11 mouse cellular contexts compared by ENCODE assay signal in genomic region chr19:45113791-45114460, GRCm38 (mm10). TPM values are rescaled to one million over a fixed set of nuclear protein-coding genes. Genes with fewer than 3 reads are reported as not detected.
DNase-seq lines count a peak whose midpoint lies in the region; ATAC-seq and TF ChIP-seq lines count a peak whose summit lies in the region.
"Had no signal": no experiment of that assay in that cellular context is flagged by ENCODE, and none has a peak within 500 bp of the region (broad histone marks: within the 10 kb centered on the region; RNA-seq: fewer than 3 reads in every experiment).

No protein-coding gene starts in this region.

- H3K4me3 ChIP-seq in midbrain, embryonic 10.5 days, result peak overlapping the region; percentile 39
- no peak overlapping the region for H3K4me3 ChIP-seq in midbrain, embryonic 16.5 days (ENCODE audit: low read depth, low read length)
- no peak overlapping the region for H3K4me3 ChIP-seq in hindbrain, embryonic 13.5 days
- H3K4me3 ChIP-seq in liver, adult 2 months (ENCODE audit: insufficient read depth, low read depth, low read length), result no peak overlapping the region
- H3K4me3 ChIP-seq: megakaryocyte, embryonic 14.5 days had no signal

- intact Hi-C loops in left cerebral cortex, postnatal 10 days (cut with DNase I), result loop anchor here (10.0 kb wide), 1 partner anchor 51 kb away; no protein-coding TSS in a partner anchor

- peak; percentile 77 for DNase-seq in midbrain, embryonic 10.5 days (ENCODE audit: low spot score)
- DNase-seq in liver, adult 2 months (ENCODE audit: extremely low read depth, low read depth, low spot score), result peak; percentile 81
- peak; percentile 91 for DNase-seq in yolk sac, embryonic 10.5 days (ENCODE audit: low spot score)
- DNase-seq in cerebellum, postnatal 10 days, result no peak
- DNase-seq in left cerebral cortex, postnatal 10 days (ENCODE audit: extremely low spot score in 1 of 2, low spot score in 2 of 2), result no peak
- DNase-seq: cerebellum, adult 2 months; spleen, adult 18-20 months had no signal

- no peak for TF ChIP-seq CTCF in liver, adult 2 months (IDR thresholded peaks at IDR 0.05; ENCODE audit: low read depth, low read length)

- TF ChIP-seq POLR2A in liver, adult 2 months (IDR thresholded peaks at IDR 0.05; ENCODE audit: extremely low read depth, insufficient read depth, low read length), result no peak

- no peak for ATAC-seq in midbrain, embryonic 16.5 days
- ATAC-seq in hindbrain, embryonic 13.5 days (ENCODE audit: low FRiP score), result no peak

- H3K9ac ChIP-seq in midbrain, embryonic 16.5 days (ENCODE audit: low read depth, low read length), result no peak overlapping the region
- H3K9ac ChIP-seq in hindbrain, embryonic 13.5 days, result peak overlapping the region; percentile 46; the same call in 1 of the 2 replicates
- H3K9ac ChIP-seq in liver, adult 2 months (ENCODE audit: low read depth, low read length), result peak overlapping the region; percentile 46

- peaks cover 86% of the 10 kb centered on the region for H3K27me3 ChIP-seq in midbrain, embryonic 10.5 days (ENCODE audit: low read depth, poor library complexity, severe bottlenecking)
- H3K27me3 ChIP-seq in midbrain, embryonic 16.5 days (ENCODE audit: control insufficient read depth, insufficient read depth, low read depth, low read length), result peaks cover 7% of the 10 kb centered on the region
- H3K27me3 ChIP-seq in hindbrain, embryonic 13.5 days, result peaks cover 53% of the 10 kb centered on the region
- H3K27me3 ChIP-seq in liver, adult 2 months (ENCODE audit: control insufficient read depth, insufficient read depth, low read length), result no peaks in the 10 kb centered on the region

- H3K36me3 ChIP-seq in midbrain, embryonic 10.5 days, result no peaks in the 10 kb centered on the region
- H3K36me3 ChIP-seq in midbrain, embryonic 16.5 days (ENCODE audit: control insufficient read depth, insufficient read depth, low read length), result no peaks in the 10 kb centered on the region
- no peaks in the 10 kb centered on the region for H3K36me3 ChIP-seq in hindbrain, embryonic 13.5 days
- H3K36me3 ChIP-seq in liver, adult 2 months (ENCODE audit: control insufficient read depth, insufficient read depth, low read length), result no peaks in the 10 kb centered on the region

- under 1% methylated on average over 18 of the region's 18 CpGs for WGBS in midbrain, embryonic 10.5 days
- WGBS in midbrain, embryonic 16.5 days, result 3% methylated on average over 18 of the region's 18 CpGs
- WGBS in hindbrain, embryonic 13.5 days, result 3% methylated on average over 16 of the region's 18 CpGs
- WGBS in liver, adult 2 months, result 10% methylated on average over 18 of the region's 18 CpGs

- H3K79me2 ChIP-seq in liver, adult 2 months (ENCODE audit: control insufficient read depth, insufficient read depth, low read length), result no peaks in the 10 kb centered on the region

- no peaks in the 10 kb centered on the region for H3K9me3 ChIP-seq in midbrain, embryonic 10.5 days (replicated peaks)
- no peaks in the 10 kb centered on the region for H3K9me3 ChIP-seq in midbrain, embryonic 16.5 days (replicated peaks; ENCODE audit: control insufficient read depth, low read length, poor library complexity, severe bottlenecking)
- no peaks in the 10 kb centered on the region for H3K9me3 ChIP-seq in hindbrain, embryonic 13.5 days

- peak overlapping the region; percentile 85 for H3K27ac ChIP-seq in midbrain, embryonic 10.5 days (replicated peaks)
- no peak overlapping the region for H3K27ac ChIP-seq in midbrain, embryonic 16.5 days (ENCODE audit: low read length)
- H3K27ac ChIP-seq in hindbrain, embryonic 13.5 days, result no peak overlapping the region
- H3K27ac ChIP-seq in liver, adult 2 months (replicated peaks; ENCODE audit: insufficient read depth, low read depth, low read length), result peak overlapping the region; percentile 56

- H3K4me1 ChIP-seq in midbrain, embryonic 10.5 days, result peaks cover 24% of the 10 kb centered on the region
- no peaks in the 10 kb centered on the region for H3K4me1 ChIP-seq in midbrain, embryonic 16.5 days (ENCODE audit: control insufficient read depth, insufficient read depth, low read length)
- H3K4me1 ChIP-seq in hindbrain, embryonic 13.5 days (replicated peaks), result peaks cover 13% of the 10 kb centered on the region
- H3K4me1 ChIP-seq in liver, adult 2 months (ENCODE audit: control insufficient read depth, insufficient read depth, low read length), result peaks cover 5% of the 10 kb centered on the region; the same call in 1 of the 2 replicates

- no peak overlapping the region for H3K4me2 ChIP-seq in midbrain, embryonic 16.5 days (ENCODE audit: low read length)
- no peak overlapping the region; the same call in 1 of the 2 replicates for H3K4me2 ChIP-seq in hindbrain, embryonic 13.5 days

RNA-seq across cellular contexts. Expression of gene Tlx1, which starts 36.6 kb away (rescaled TPM):
- polyA plus RNA-seq in midbrain, embryonic 10.5 days (2016; fragmentation: Nextera tagmentation; extraction: Ambion mirVana), result 0.11 and 0.22 TPM in 2 replicates
- not detected in 2 replicates for polyA plus RNA-seq in midbrain, embryonic 16.5 days (2015; fragmentation: Nextera tagmentation; extraction: Ambion mirVana)
- polyA plus RNA-seq in hindbrain, embryonic 13.5 days (2015; fragmentation: Nextera tagmentation; extraction: Ambion mirVana), result 3.0 and 5.1 TPM in 2 replicates
- not detected in 2 replicates for total RNA-seq in liver, adult 2 months (2014; rRNA removed)
- polyA plus RNA-seq in liver, adult 2 months (2012; rRNA removed), result 0.05 TPM in 1 of 2 replicates, not detected in the other
- not detected for total RNA-seq in left cerebral cortex, postnatal 10 days (2021)
- total RNA-seq: heart, postnatal 25 days had no signal

RNA-seq across cellular contexts. Expression of gene Kazald1, which starts 38.9 kb away (rescaled TPM):
- polyA plus RNA-seq in midbrain, embryonic 10.5 days (2016; fragmentation: Nextera tagmentation; extraction: Ambion mirVana), result 0.38 and 0.39 TPM in 2 replicates
- 1.3 and 1.9 TPM in 2 replicates for polyA plus RNA-seq in midbrain, embryonic 16.5 days (2015; fragmentation: Nextera tagmentation; extraction: Ambion mirVana)
- 4.7 and 6.3 TPM in 2 replicates for polyA plus RNA-seq in hindbrain, embryonic 13.5 days (2015; fragmentation: Nextera tagmentation; extraction: Ambion mirVana)
- 0.67 and 1.2 TPM in 2 replicates for total RNA-seq in liver, adult 2 months (2014; rRNA removed)
- polyA plus RNA-seq in liver, adult 2 months (2012; rRNA removed), result 1.1 and 1.2 TPM in 2 replicates
- total RNA-seq in left cerebral cortex, postnatal 10 days (2021), result 1 to 10 TPM; 1.6 to 2.0 TPM

Comparison
In these comparisons a context has a peak if more than half of its experiments do, and no peak if none do; other contexts are left out.
1. H3K27ac ChIP-seq: peak in midbrain, embryonic 10.5 days (single experiment) and liver, adult 2 months (single experiment); none in midbrain, embryonic 16.5 days (single experiment) and hindbrain, embryonic 13.5 days (single experiment).
2. DNase-seq: peak in midbrain, embryonic 10.5 days (single experiment), liver, adult 2 months (single experiment) and yolk sac, embryonic 10.5 days (single experiment); none in cerebellum, postnatal 10 days (0 of 2) and left cerebral cortex, postnatal 10 days (0 of 2).